Mouse (Mus musculus) MEL (cell line): Measurements from ENCODE around the gene Olfr638.

ENCODE experiments used
- CHD2 ChIP-seq: IDR thresholded peaks from 2 replicates; pipeline ENCODE4 v1.6.1; 2011; ENCODE audit warnings: low read length, improper control_type of control experiment
- CTCF ChIP-seq, 3 experiments: IDR thresholded peaks in 2 of 3; conservative IDR thresholded peaks in 1 of 3; 2 replicates each; pipeline ENCODE4 v1.5.1; 2011 to 2012; ENCODE audit warnings: low read length in 3 of 3, low read depth in 2 of 3, mild to moderate bottlenecking in 2 of 3, improper control_type of control experiment in 1 of 3, inconsistent platforms in 1 of 3, mixed read lengths in 1 of 3, moderate library complexity in 1 of 3; ENCODE audit not compliant: control insufficient read depth in 1 of 3, insufficient read depth in 1 of 3, poor library complexity in 1 of 3, severe bottlenecking in 1 of 3
- ELF1 ChIP-seq: IDR thresholded peaks from 2 replicates; pipeline ENCODE4 v1.6.1; 2014; ENCODE audit warnings: low read depth, mild to moderate bottlenecking, inconsistent platforms, low read length, improper control_type of control experiment, moderate library complexity
- EP300 ChIP-seq, 2 experiments: IDR thresholded peaks; 2 replicates each; pipeline ENCODE4 v1.6.1; 2011; ENCODE audit warnings: improper control_type of control experiment in 2 of 2, low read length in 2 of 2, low read depth in 1 of 2, mild to moderate bottlenecking in 1 of 2
- MXI1 ChIP-seq: IDR thresholded peaks from 2 replicates; pipeline ENCODE4 v1.6.1; 2011; ENCODE audit warnings: mild to moderate bottlenecking, low read depth, low read length, improper control_type of control experiment
- MYC ChIP-seq: IDR thresholded peaks from 2 replicates; pipeline ENCODE4 v1.6.1; 2011; ENCODE audit warnings: low read depth, mild to moderate bottlenecking, low read length, improper control_type of control experiment, moderate library complexity
- POLR2A ChIP-seq, 2 experiments: IDR thresholded peaks; 2 replicates each; pipeline ENCODE4 v1.6.1; 2011 to 2012; ENCODE audit warnings: low read length in 2 of 2, mild to moderate bottlenecking in 2 of 2, control low read depth in 1 of 2, improper control_type of control experiment in 1 of 2, low read depth in 1 of 2, moderate library complexity in 1 of 2; ENCODE audit not compliant: control insufficient read depth in 1 of 2, insufficient read depth in 1 of 2, poor library complexity in 1 of 2
- POLR2AphosphoS2 ChIP-seq: IDR thresholded peaks from 2 replicates; pipeline ENCODE4 v1.6.1; 2011; ENCODE audit warnings: low read length, improper control_type of control experiment
- TAL1 ChIP-seq: IDR thresholded peaks from 2 replicates; pipeline ENCODE4 v1.6.1; 2012; ENCODE audit warnings: mild to moderate bottlenecking, inconsistent platforms, low read length, moderate library complexity, mixed read lengths
- TCF12 ChIP-seq: IDR thresholded peaks from 2 replicates; pipeline ENCODE4 v1.6.1; 2014; ENCODE audit warnings: low read depth, mild to moderate bottlenecking, inconsistent platforms, low read length, improper control_type of control experiment, moderate library complexity
- ZC3H11A ChIP-seq: IDR thresholded peaks from 2 replicates; pipeline ENCODE4 v1.6.1; 2012; ENCODE audit warnings: low read depth, mild to moderate bottlenecking, inconsistent platforms, low read length, improper control_type of control experiment

DNA sequence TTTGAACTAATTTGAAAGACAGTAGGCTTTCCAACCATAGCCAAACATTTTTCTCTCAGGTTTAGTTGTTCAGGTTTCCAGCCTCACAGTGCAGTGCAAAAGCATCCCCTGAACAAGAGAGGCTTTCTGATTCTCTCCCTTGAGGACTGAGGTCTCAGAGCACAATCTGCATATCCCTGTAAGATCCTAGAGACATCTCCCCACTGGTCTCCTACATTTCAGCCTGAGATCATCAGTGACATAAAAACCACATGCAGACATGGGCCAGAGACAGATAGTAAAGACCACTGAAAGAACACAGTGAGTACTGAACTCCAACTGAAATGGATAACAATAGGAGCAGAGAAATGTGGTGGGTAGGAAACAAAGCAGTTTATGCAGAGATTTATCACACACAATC is at the start of gene Olfr638:
- TF ChIP-seq CTCF (IDR thresholded peaks at IDR 0.05 in 2 of 3, conservative IDR thresholded peaks at IDR 0.05 in 1 of 3; ENCODE audit: control insufficient read depth in 1 of 3, insufficient read depth in 1 of 3, low read depth in 2 of 3, low read length in 3 of 3, poor library complexity in 1 of 3, severe bottlenecking in 1 of 3) (no peak), EP300 (IDR thresholded peaks at IDR 0.05; ENCODE audit: low read depth in 1 of 2, low read length in 2 of 2) (no peak), CHD2 (no peak), ZC3H11A (no peak), TAL1 (no peak), POLR2A (IDR thresholded peaks at IDR 0.05; ENCODE audit: control insufficient read depth in 1 of 2, insufficient read depth in 1 of 2, low read depth in 1 of 2, low read length in 2 of 2, poor library complexity in 1 of 2) (no peak), POLR2AphosphoS2 (no peak), MXI1 (no peak), MYC (no peak), ELF1 (no peak), TCF12 (no peak)
